Mouse (Mus musculus): ENCODE results near the gene Asphd2.

GRCm38 (mm10) chr5:112409274-112409673 is 14.6 kb upstream of the Asphd2 start:
- TF ChIP-seq MAX (IDR thresholded peaks at IDR 0.05; ENCODE audit: low read length) (no peak), POLR2A (IDR thresholded peaks at IDR 0.05; ENCODE audit: control insufficient read depth in 1 of 2, insufficient read depth in 1 of 2, low read depth in 1 of 2, low read length in 2 of 2, poor library complexity in 1 of 2) (no peak), E2F4 (IDR thresholded peaks at IDR 0.05; ENCODE audit: borderline replicate concordance, low read depth, low read length) (no peak)
